Mouse (Mus musculus): Measurements from ENCODE around the gene Znrd1. TPM values are rescaled to one million over a fixed set of nuclear protein-coding genes. Genes with fewer than 3 reads are reported as not detected.

The Znrd1 gene
- total RNA-seq, 2 experiments from 2014 or later = 29.8 to 34.5 TPM

GRCm38 (mm10) chr17:36973271-36973787 is 15.0 kb upstream of the Znrd1 start:
- DNase-seq (ENCODE audit: low spot score in 2 of 2) = no peak
- intact Hi-C loops (cut with DNase I) = no loop called here

GRCm38 (mm10) chr17:36972791-36973190 is 14.4 kb upstream of the Znrd1 start:
- intact Hi-C loops (cut with DNase I) = no loop called here

GRCm38 (mm10) chr17:36971172-36971850 is 13.0 kb upstream of the Znrd1 start:
- DNase-seq (ENCODE audit: low spot score in 2 of 2) = peak in 1 of 2 experiments; percentile 32
- intact Hi-C loops (cut with DNase I) = no loop called here

More at GRCm38 (mm10) chr17:36972791-36973190, 14.4 kb upstream of the Znrd1 start:
- DNase-seq (ENCODE audit: low spot score in 2 of 2) = no peak

- intact Hi-C loops (cut with DNase I) = no loop called here
- no peak for DNase-seq (ENCODE audit: low spot score in 2 of 2)
These were observed 12.0 kb upstream of the Znrd1 start for GRCm38 (mm10) chr17:36970316-36970890.

- no peak for DNase-seq (ENCODE audit: low spot score in 2 of 2)
- intact Hi-C loops (cut with DNase I) = no loop called here
These were observed 8.5 kb upstream of the Znrd1 start for GRCm38 (mm10) chr17:36966875-36967274.

GRCm38 (mm10) chr17:36961125-36961524 is 2.8 kb upstream of the Znrd1 start:
- no peak for DNase-seq (ENCODE audit: low spot score in 2 of 2)
- intact Hi-C loops (cut with DNase I) = no loop called here

- intact Hi-C loops (cut with DNase I) = loop anchor here (1.0 to 10.0 kb wide), 3 partner anchors 33 to 984 kb away; partner anchors contain the start of gene Gnl1
- no peak for DNase-seq (ENCODE audit: low spot score in 2 of 2)
These were observed 525 bp upstream of the Znrd1 start for GRCm38 (mm10) chr17:36958884-36959283.

- intact Hi-C loops (cut with DNase I) = loop anchor here (10.0 kb wide), 1 partner anchor 978 kb away; the partner anchor contains the start of gene Gnl1
These were observed 5.3 kb downstream of the Znrd1 start for GRCm38 (mm10) chr17:36953062-36953461.

GRCm38 (mm10) chr17:36952631-36953030 is 5.7 kb downstream of the Znrd1 start:
- no peak for DNase-seq (ENCODE audit: low spot score in 2 of 2)
- intact Hi-C loops (cut with DNase I) = loop anchor here (10.0 kb wide), 1 partner anchor 978 kb away; the partner anchor contains the start of gene Gnl1

More at GRCm38 (mm10) chr17:36953062-36953461, 5.3 kb downstream of the Znrd1 start:
- DNase-seq (ENCODE audit: low spot score in 2 of 2) = no peak

- intact Hi-C loops (cut with DNase I) = loop anchor here (2.0 to 10.0 kb wide), 2 partner anchors 96 to 976 kb away; partner anchors contain the start of gene Gnl1
These were observed 7.1 kb downstream of the Znrd1 start, which contains the start of gene Ppp1r11 for GRCm38 (mm10) chr17:36950981-36951947. Gene Ppp1r11 (minus strand): TSS chr17:36951741.

GRCm38 (mm10) chr17:36949265-36949664 is 9.1 kb downstream of the Znrd1 start:
- intact Hi-C loops (cut with DNase I) = no loop called here
- DNase-seq (ENCODE audit: low spot score in 2 of 2) = no peak

More at GRCm38 (mm10) chr17:36950981-36951947, 7.1 kb downstream of the Znrd1 start, which contains the start of gene Ppp1r11:
- peak; percentile 94 to 99 for DNase-seq (ENCODE audit: low spot score in 2 of 2)

GRCm38 (mm10) chr17:36948286-36948685 is 10.1 kb downstream of the Znrd1 start:
- DNase-seq (ENCODE audit: low spot score in 2 of 2) = no peak
- intact Hi-C loops (cut with DNase I) = no loop called here

GRCm38 (mm10) chr17:36947051-36947819 is 11.1 kb downstream of the Znrd1 start:
- peak; percentile 66 to 74 for DNase-seq (ENCODE audit: low spot score in 2 of 2)
- intact Hi-C loops (cut with DNase I) = no loop called here

- DNase-seq (ENCODE audit: low spot score in 2 of 2) = peak in 1 of 2 experiments; percentile 44
- intact Hi-C loops (cut with DNase I) = no loop called here
These were observed 14.1 kb downstream of the Znrd1 start for GRCm38 (mm10) chr17:36944121-36944775.

GRCm38 (mm10) chr17:36943691-36944090 is 14.7 kb downstream of the Znrd1 start:
- intact Hi-C loops (cut with DNase I) = no loop called here
- DNase-seq (ENCODE audit: low spot score in 2 of 2) = no peak

- DNase-seq (ENCODE audit: low spot score in 2 of 2) = peak in 1 of 2 experiments; percentile 67
- intact Hi-C loops (cut with DNase I) = no loop called here
These were observed 15.4 kb downstream of the Znrd1 start, which contains the start of gene Rnf39 for GRCm38 (mm10) chr17:36942791-36943471. Gene Rnf39 (plus strand): TSS chr17:36942918.

- intact Hi-C loops (cut with DNase I) = no loop called here
- peak; percentile 43 to 84 for DNase-seq (ENCODE audit: low spot score in 2 of 2)
These were observed 16.0 kb downstream of the Znrd1 start for GRCm38 (mm10) chr17:36942391-36942790.

Data from left cerebral cortex, postnatal 25 days (tissue).